Comparison of ENCODE assay signal across 23 mouse cellular contexts in genomic region chr11:106822491-106822890, GRCm38 (mm10). TPM values are rescaled to one million over a fixed set of nuclear protein-coding genes. Genes with fewer than 3 reads are reported as not detected.
DNase-seq lines count a peak whose midpoint lies in the region; ATAC-seq and TF ChIP-seq lines count a peak whose summit lies in the region.
"Had no signal": no experiment of that assay in that cellular context is flagged by ENCODE, and none has a peak within 500 bp of the region (broad histone marks: within the 10 kb centered on the region; RNA-seq: fewer than 3 reads in every experiment).

No protein-coding gene starts in this region.

- no peaks in the 10 kb centered on the region for H3K27me3 ChIP-seq in liver, embryonic 12.5 days (replicated peaks)
- H3K27me3 ChIP-seq: forebrain, embryonic 13.5 days; hindbrain, embryonic 12.5 days had no signal

- peaks cover 17% of the 10 kb centered on the region for H3K4me1 ChIP-seq in cortical plate, adult 2 months (ENCODE audit: control insufficient read depth, insufficient read depth, low read length)
- no peaks in the 10 kb centered on the region for H3K4me1 ChIP-seq in liver, embryonic 12.5 days
- H3K4me1 ChIP-seq: forebrain, embryonic 10.5 days had no signal

- H3K9me3 ChIP-seq in liver, embryonic 12.5 days (replicated peaks) = no peaks in the 10 kb centered on the region
- H3K9me3 ChIP-seq: forebrain, embryonic 10.5 days; forebrain, embryonic 13.5 days; hindbrain, embryonic 12.5 days had no signal

- no peak for TF ChIP-seq CTCF in layer of hippocampus, adult 2 months (conservative IDR thresholded peaks at IDR 0.05)
- TF ChIP-seq CTCF in cortical plate, adult 2 months (IDR thresholded peaks at IDR 0.05; ENCODE audit: extremely low read depth, insufficient read depth, low read length) = no peak

- H3K36me3 ChIP-seq in liver, embryonic 12.5 days = peaks cover 74% of the 10 kb centered on the region

- H3K9ac ChIP-seq in liver, embryonic 12.5 days = no peak overlapping the region
- H3K9ac ChIP-seq: forebrain, embryonic 13.5 days; hindbrain, embryonic 12.5 days had no signal

- peak overlapping the region; percentile 78 for H3K27ac ChIP-seq in layer of hippocampus, adult 2 months
- H3K27ac ChIP-seq in cortical plate, adult 2 months (ENCODE audit: insufficient read depth, low read length) = peak overlapping the region; percentile 12; the same call in 1 of the 2 replicates
- H3K27ac ChIP-seq in liver, embryonic 12.5 days = no peak overlapping the region
- H3K27ac ChIP-seq: forebrain, embryonic 10.5 days; forebrain, embryonic 13.5 days; hindbrain, embryonic 12.5 days had no signal

- no peak for TF ChIP-seq POLR2A in cortical plate, adult 2 months (IDR thresholded peaks at IDR 0.05; ENCODE audit: extremely low read depth, insufficient read depth, low read length)

- no peak for DNase-seq in cerebellum, adult 11-12 months
- peak; percentile 72 for DNase-seq in cerebellum, adult 9-11 months
- no peak for DNase-seq in cerebellum, postnatal 4 days (ENCODE audit: low spot score in 2 of 2)
- no peak for DNase-seq in layer of hippocampus, adult 2 months (ENCODE audit: low spot score in 2 of 2)
- DNase-seq in layer of hippocampus, postnatal 25 days (ENCODE audit: extremely low spot score in 1 of 2, low spot score in 1 of 2) = no peak
- DNase-seq: adrenal gland, adult 8-10 months; adrenal gland, postnatal 25 days; gastrocnemius, postnatal 10 days; gastrocnemius, postnatal 36 days; heart, adult 11 months; kidney, adult 18-20 months had no signal

- no peak overlapping the region for H3K4me2 ChIP-seq in liver, embryonic 12.5 days
- H3K4me2 ChIP-seq: forebrain, embryonic 13.5 days; heart, embryonic 11.5 days; hindbrain, embryonic 12.5 days had no signal

- H3K4me3 ChIP-seq in layer of hippocampus, adult 2 months = no peak overlapping the region
- H3K4me3 ChIP-seq in cortical plate, adult 2 months (ENCODE audit: insufficient read depth, low read length) = no peak overlapping the region
- H3K4me3 ChIP-seq in liver, embryonic 12.5 days = no peak overlapping the region
- H3K4me3 ChIP-seq: forebrain, embryonic 10.5 days; forebrain, embryonic 13.5 days; hindbrain, embryonic 12.5 days had no signal

- ATAC-seq in cerebellum, adult (ENCODE audit: insufficient number of reproducible peaks, low FRiP score, low TSS enrichment) = peak; percentile 32; the same call in 1 of the 2 replicates
- no peak for ATAC-seq in liver, embryonic 12.5 days
- ATAC-seq: activated CD4-positive, CD25-positive, alpha-beta regulatory T cell, adult 4 months; forebrain, embryonic 13.5 days; forebrain, embryonic 16.5 days; hindbrain, embryonic 16.5 days; inflammation-experienced regulatory T-cells, adult 6 months; intestine, embryonic 16.5 days had no signal

- 89% methylated on average over 8 of the region's 8 CpGs for WGBS in liver, embryonic 12.5 days (ENCODE audit: insufficient replicate concordance)

RNA-seq across cellular contexts. Expression of gene Cep95, which starts 33.4 kb away (rescaled TPM):
- 10 to 100 TPM; 13.6 to 18.8 TPM for total RNA-seq in layer of hippocampus, adult 2 months (2021)
- total RNA-seq in layer of hippocampus, postnatal 25 days (2021) = 10 to 100 TPM; 11.3 to 15.8 TPM
- polyA plus RNA-seq in cortical plate, adult 2 months (2012; rRNA removed) = 15.5 and 21.0 TPM in 2 replicates
- 12.6 and 12.7 TPM in 2 replicates for polyA plus RNA-seq in liver, embryonic 12.5 days (2016; fragmentation: Nextera tagmentation; extraction: Ambion mirVana)

RNA-seq across cellular contexts. Expression of gene Ddx5, which starts 33.5 kb away (rescaled TPM):
- total RNA-seq in layer of hippocampus, adult 2 months (2021) = 100 to 1,000 TPM; 779 to 834 TPM
- 100 to 1,000 TPM; 711 to 757 TPM for total RNA-seq in layer of hippocampus, postnatal 25 days (2021)
- 408 and 412 TPM in 2 replicates for polyA plus RNA-seq in cortical plate, adult 2 months (2012; rRNA removed)
- polyA plus RNA-seq in liver, embryonic 12.5 days (2016; fragmentation: Nextera tagmentation; extraction: Ambion mirVana) = 174 and 177 TPM in 2 replicates

RNA-seq across cellular contexts. Expression of gene Polg2, which starts 43.2 kb away (rescaled TPM):
- 1 to 10 TPM; 3.1 to 5.0 TPM for total RNA-seq in layer of hippocampus, adult 2 months (2021)
- 1 to 10 TPM; 4.0 to 4.1 TPM for total RNA-seq in layer of hippocampus, postnatal 25 days (2021)
- polyA plus RNA-seq in cortical plate, adult 2 months (2012; rRNA removed) = 3.8 and 4.8 TPM in 2 replicates
- polyA plus RNA-seq in liver, embryonic 12.5 days (2016; fragmentation: Nextera tagmentation; extraction: Ambion mirVana) = 7.0 and 7.3 TPM in 2 replicates
